Mouse (Mus musculus) G1E (cell line): Measurements from ENCODE around the gene Orm2. TPM values are rescaled to one million over a fixed set of nuclear protein-coding genes. Genes with fewer than 3 reads are reported as not detected.

Source experiments
- ATAC-seq: 2 replicates; pipeline ENCODE4 v1.8.0; 2016; ENCODE audit warnings: mild to moderate bottlenecking; ENCODE audit not compliant: insufficient number of reproducible peaks, poor library complexity, low FRiP score, severe bottlenecking; ENCODE audit errors: extremely low read depth
- DNase-seq: peaks from one replicate; pipeline ENCODE4 v3.0.0; 2012; ENCODE audit warnings: low spot score
- H3K27me3 ChIP-seq: 2 replicates; pipeline ENCODE4 v1.6.1; 2012; ENCODE audit warnings: mild to moderate bottlenecking, low read length, inconsistent platforms; ENCODE audit not compliant: insufficient read depth
- H3K36me3 ChIP-seq: replicated peaks from 2 replicates; pipeline ENCODE3; 2012; ENCODE audit warnings: mild to moderate bottlenecking, inconsistent platforms
- H3K4me1 ChIP-seq: 2 replicates; pipeline ENCODE4 v1.6.1; 2012; ENCODE audit warnings: low read depth, low read length, inconsistent platforms, mixed read lengths; ENCODE audit not compliant: insufficient read depth
- H3K4me3 ChIP-seq: 2 replicates; pipeline ENCODE4 v1.5.1; 2012; ENCODE audit warnings: low read depth, mild to moderate bottlenecking, inconsistent platforms, low read length, moderate library complexity, mixed read lengths
- H3K9me3 ChIP-seq: replicated peaks from 2 replicates; pipeline ENCODE4 v1.6.1; 2012; ENCODE audit warnings: inconsistent platforms
- CTCF ChIP-seq: IDR thresholded peaks from 2 replicates; pipeline ENCODE4 v1.5.1; 2012; ENCODE audit warnings: low read depth, low read length, inconsistent platforms, mixed read lengths
- GATA1 ChIP-seq: IDR thresholded peaks from 2 replicates; pipeline ENCODE4 v1.6.1; 2012; ENCODE audit warnings: borderline replicate concordance, low read length, inconsistent platforms, mixed read lengths
- GATA2 ChIP-seq: IDR thresholded peaks from 2 replicates; pipeline ENCODE4 v1.6.1; 2012; ENCODE audit warnings: low read depth, low read length, inconsistent platforms, borderline replicate concordance
- POLR2AphosphoS5 ChIP-seq: IDR thresholded peaks from 2 replicates; pipeline ENCODE4 v1.6.1; 2012; ENCODE audit warnings: low read depth, low read length, inconsistent platforms; ENCODE audit not compliant: insufficient replicate concordance
- TAL1 ChIP-seq: conservative IDR thresholded peaks from 2 replicates; pipeline ENCODE4 v1.6.1; 2012; ENCODE audit warnings: low read depth, low read length, inconsistent platforms, mixed read lengths
- polyA plus RNA-seq: library from polyadenylated mRNA; stranded (reverse); fragments of >175 nt; gene quantifications from 2 replicates; pipeline ENCODE4 v1.2.3, GENCODE M21; 2012
- total RNA-seq, 2 experiments: library from RNA; stranded (forward) in 1 of 2; stranded (reverse) in 1 of 2; fragments of 200-1000 nt in 1 of 2; fragments of >200 nt in 1 of 2; fragmentation: Nextera tagmentation in 1 of 2; gene quantifications; 2 replicates each; pipeline ENCODE4 v1.2.3; 2014 to 2017

Gene Orm2
- total and polyA plus RNA-seq, 3 experiments = not detected

DNA sequence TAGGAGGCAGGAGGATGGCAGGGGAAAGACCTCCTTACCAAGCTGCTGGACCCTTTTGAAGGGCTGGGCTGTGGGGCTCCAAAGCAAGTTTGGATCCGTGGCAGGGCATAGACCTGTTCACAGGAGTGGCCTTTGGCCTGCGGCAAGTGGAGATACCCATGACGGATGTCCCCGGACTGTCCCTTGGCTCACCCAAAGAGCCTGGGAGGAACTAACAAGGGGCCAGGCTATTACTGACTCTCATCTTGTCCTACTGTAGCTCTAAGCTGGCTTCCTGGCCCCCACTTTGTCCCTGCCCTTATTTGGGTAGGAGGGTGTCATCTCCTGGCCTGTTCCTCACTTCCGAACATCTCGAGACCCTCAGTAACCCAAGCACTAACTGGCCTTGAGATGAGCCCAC lies 40.3 kb downstream of the Orm2 start:
- DNase-seq = no peak

DNA sequence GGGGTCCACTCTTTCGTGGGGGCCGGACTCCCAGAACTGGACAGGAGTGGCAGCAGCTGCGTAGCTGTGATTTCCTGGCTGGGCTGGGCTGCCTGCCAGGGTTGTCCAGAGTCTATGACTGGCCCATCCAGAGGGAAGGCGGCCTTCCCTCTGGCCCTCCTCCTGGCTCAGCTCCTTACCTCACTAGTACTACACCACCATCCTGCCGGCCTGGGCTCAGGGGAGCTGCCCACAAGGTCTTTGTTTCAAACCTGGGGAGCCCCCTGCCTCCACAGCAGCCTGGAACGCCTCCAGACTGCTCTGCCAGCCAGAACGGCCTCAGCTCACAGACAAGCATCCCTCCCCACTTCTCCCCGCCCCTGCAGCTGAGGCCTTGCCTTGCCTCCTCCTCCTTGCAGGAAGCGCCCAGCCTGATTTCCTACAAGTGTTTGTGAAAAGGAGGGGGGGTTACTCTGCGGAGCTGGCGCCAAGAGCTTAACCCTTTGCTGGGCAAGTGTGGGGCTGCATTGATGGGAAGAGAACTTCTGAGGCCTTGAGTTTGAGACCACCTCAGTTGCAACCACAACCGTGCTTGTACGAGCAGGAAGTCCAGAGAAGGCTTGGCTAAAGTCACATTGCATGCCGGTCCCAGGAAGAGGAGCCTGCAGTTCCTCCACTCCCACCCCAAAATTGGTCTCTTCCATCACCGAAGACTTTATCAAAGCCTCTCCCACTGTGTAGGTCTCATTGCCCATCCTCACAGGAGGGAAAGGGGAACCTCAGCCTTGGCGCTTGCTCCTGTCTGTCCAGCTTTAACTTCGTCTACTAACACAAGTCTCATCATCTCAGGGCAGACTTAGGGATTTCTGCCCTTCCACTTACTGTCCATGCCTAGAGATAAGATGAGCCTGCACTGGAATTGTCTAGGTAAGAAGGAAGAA lies 41.1 kb downstream of the Orm2 start, which contains the start of gene Akna:
Gene Akna (minus strand): TSS at position 315 of the 920 bp plus-strand sequence.
- DNase-seq (no peak), ATAC-seq (no peak)
- H3K4me1 ChIP-seq = no peaks in the 10 kb centered on the region
- H3K4me3 ChIP-seq = no peak within 1 kb of the TSS; the same call in 1 of the 2 replicates
- H3K27me3 ChIP-seq = no peaks in the 10 kb centered on the region
- no peaks in the 10 kb centered on the region for H3K36me3 ChIP-seq
- TF ChIP-seq TAL1 (no peak), CTCF (no peak), GATA1 (no peak), POLR2AphosphoS5 (no peak)
- H3K9me3 ChIP-seq = peaks cover 91% of the 10 kb centered on the region

More for the DNA sequence above, 40.3 kb downstream of the Orm2 start:
- Histone ChIP-seq H3K4me1 (no peaks in the 10 kb centered on the region), H3K9me3 (peaks cover 91% of the 10 kb centered on the region), H3K27me3 (no peaks in the 10 kb centered on the region), H3K4me3 (no peak overlapping the region), H3K36me3 (no peaks in the 10 kb centered on the region)
- TF ChIP-seq GATA1 = no peak
- no peak for TF ChIP-seq GATA2
- no peak for TF ChIP-seq CTCF
- TF ChIP-seq TAL1 = no peak
- TF ChIP-seq POLR2AphosphoS5 = no peak
- no peak for ATAC-seq

GRCm38 (mm10) chr4:63404205-63404604 lies 42.0 kb downstream of the Orm2 start:
- no peaks in the 10 kb centered on the region for H3K4me1 ChIP-seq
- DNase-seq = no peak
- H3K27me3 ChIP-seq = no peaks in the 10 kb centered on the region
- H3K9me3 ChIP-seq = peaks cover 92% of the 10 kb centered on the region
- no peak for ATAC-seq
- no peaks in the 10 kb centered on the region for H3K36me3 ChIP-seq
- TF ChIP-seq POLR2AphosphoS5 (no peak), GATA2 (no peak), GATA1 (no peak), CTCF (no peak), TAL1 (no peak)
- H3K4me3 ChIP-seq = no peak overlapping the region

DNA sequence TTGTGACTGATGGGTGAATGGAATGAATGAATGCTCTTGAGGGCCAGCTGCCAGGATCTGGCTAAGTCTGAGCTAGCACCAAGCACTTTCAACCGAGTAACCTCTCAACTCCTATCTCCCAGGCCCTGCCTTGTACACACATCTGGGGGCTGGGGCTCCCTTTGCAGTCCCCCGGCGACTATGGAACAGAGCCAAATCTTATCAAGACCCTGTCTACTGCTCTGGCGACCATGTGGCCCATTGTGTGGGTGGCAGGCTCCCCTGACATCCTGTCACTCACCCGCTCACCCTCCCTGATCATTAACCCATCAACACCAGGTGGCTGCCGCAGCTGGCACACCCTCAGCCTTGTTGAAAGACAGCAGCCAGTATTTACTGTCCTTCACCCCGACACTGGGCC lies 42.8 kb downstream of the Orm2 start:
- no peaks in the 10 kb centered on the region for H3K27me3 ChIP-seq
- H3K9me3 ChIP-seq = peaks cover 91% of the 10 kb centered on the region
- no peaks in the 10 kb centered on the region for H3K4me1 ChIP-seq
- DNase-seq = no peak
- no peak overlapping the region for H3K4me3 ChIP-seq
- TF ChIP-seq GATA2 (no peak), TAL1 (no peak), GATA1 (no peak), CTCF (no peak), POLR2AphosphoS5 (no peak)
- ATAC-seq = no peak
- H3K36me3 ChIP-seq = no peaks in the 10 kb centered on the region

DNA sequence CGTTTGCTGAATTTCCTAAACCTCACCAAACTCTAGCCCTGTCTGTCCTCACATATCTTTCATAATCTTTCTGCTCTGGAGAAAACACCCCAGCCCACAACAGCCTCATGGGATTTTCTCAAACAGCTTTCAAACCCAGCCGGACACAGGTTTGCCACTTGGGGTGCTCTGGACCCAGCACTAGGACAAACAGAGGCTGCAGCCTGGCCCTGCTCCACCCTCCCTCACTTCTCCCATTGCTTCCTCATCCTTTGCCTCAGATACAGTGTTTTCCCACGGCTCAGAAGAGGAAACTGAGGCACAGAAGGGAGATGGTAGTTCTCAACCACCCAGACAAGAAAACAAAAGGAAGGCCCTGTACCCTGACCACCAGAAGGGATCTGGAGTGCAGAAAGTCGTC lies 43.4 kb downstream of the Orm2 start:
- Histone ChIP-seq H3K4me1 (no peaks in the 10 kb centered on the region), H3K4me3 (no peak overlapping the region), H3K36me3 (no peaks in the 10 kb centered on the region), H3K27me3 (no peaks in the 10 kb centered on the region), H3K9me3 (peaks cover 93% of the 10 kb centered on the region)
- TF ChIP-seq GATA1 (no peak), POLR2AphosphoS5 (no peak), CTCF (no peak), TAL1 (no peak), GATA2 (no peak)
- DNase-seq (no peak), ATAC-seq (no peak)

DNA sequence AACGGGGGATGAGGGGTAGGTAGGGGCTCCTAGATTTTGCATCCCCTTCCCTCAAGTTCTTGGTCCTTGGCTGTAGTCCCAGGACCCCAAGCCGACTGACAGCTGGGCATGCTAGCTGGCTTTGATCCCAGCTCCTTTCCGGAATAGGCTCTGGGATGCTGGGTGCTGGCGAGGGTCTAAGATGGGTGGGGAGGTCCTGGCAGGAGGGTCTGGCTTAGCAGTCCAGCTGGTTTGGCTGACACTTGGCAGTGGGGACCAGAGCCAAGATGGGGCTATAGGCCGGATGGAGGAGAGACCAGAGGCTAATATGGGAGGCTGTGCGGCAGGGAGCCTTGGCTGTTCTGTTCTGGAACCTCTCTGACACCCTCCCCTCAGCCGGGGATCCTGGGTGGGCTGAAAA lies 46.0 kb downstream of the Orm2 start:
- H3K4me3 ChIP-seq = no peak overlapping the region
- ATAC-seq (no peak), DNase-seq (no peak)
- peaks cover 80% of the 10 kb centered on the region for H3K9me3 ChIP-seq
- TF ChIP-seq GATA1 = no peak
- TF ChIP-seq TAL1 = no peak
- no peak for TF ChIP-seq GATA2
- no peak for TF ChIP-seq CTCF
- TF ChIP-seq POLR2AphosphoS5 = no peak
- no peaks in the 10 kb centered on the region for H3K4me1 ChIP-seq
- H3K27me3 ChIP-seq = no peaks in the 10 kb centered on the region
- H3K36me3 ChIP-seq = no peaks in the 10 kb centered on the region
